Mouse (Mus musculus) embryonic facial prominence, embryonic 14.5 days (tissue): Measurements from ENCODE around the gene Olfr1371. TPM values are rescaled to one million over a fixed set of nuclear protein-coding genes. Genes with fewer than 3 reads are reported as not detected.

Source experiments
- ATAC-seq: fragments of 200-750 bp; cut with Nextera tagmentation; 2 replicates; pipeline ENCODE4 v1.8.0; 2017; ENCODE audit warnings: low read depth, moderate number of reproducible peaks, moderate TSS enrichment
- DNase-seq: peaks from one replicate; pipeline ENCODE4 v3.0.0-alpha.2; 2015; ENCODE audit warnings: low spot score
- H3K27ac ChIP-seq: fragments of 300-500 bp; sonication (generic); replicated peaks from 2 replicates; pipeline ENCODE4 v1.5.1; 2014; ENCODE audit warnings: low read depth, mild to moderate bottlenecking, low read length, moderate library complexity
- H3K27me3 ChIP-seq: fragments of 300-500 bp; sonication (generic); replicated peaks from 2 replicates; pipeline ENCODE4 v1.6.1; 2014; ENCODE audit warnings: low read length; ENCODE audit not compliant: control insufficient read depth, insufficient read depth
- H3K36me3 ChIP-seq: fragments of 300-500 bp; sonication (generic); 2 replicates; pipeline ENCODE4 v1.6.1; 2014; ENCODE audit warnings: low read length, mixed read lengths; ENCODE audit not compliant: control insufficient read depth, insufficient read depth
- H3K4me1 ChIP-seq: fragments of 300-500 bp; sonication (generic); 2 replicates; pipeline ENCODE4 v1.6.1; 2014; ENCODE audit warnings: antibody characterized with exemption, low read length; ENCODE audit not compliant: control insufficient read depth, insufficient read depth
- H3K4me2 ChIP-seq: fragments of 300-500 bp; sonication (generic); 2 replicates; pipeline ENCODE4 v1.6.1; 2014; ENCODE audit warnings: low read depth, mild to moderate bottlenecking, low read length, moderate library complexity, mixed read lengths
- H3K4me3 ChIP-seq: fragments of 300-500 bp; sonication (generic); 2 replicates; pipeline ENCODE4 v1.5.1; 2014; ENCODE audit warnings: low read depth, mild to moderate bottlenecking, low read length
- H3K9ac ChIP-seq: fragments of 300-500 bp; sonication (generic); 2 replicates; pipeline ENCODE4 v1.6.1; 2014; ENCODE audit warnings: low read depth, mild to moderate bottlenecking, low read length, moderate library complexity, mixed read lengths
- H3K9me3 ChIP-seq: fragments of 300-500 bp; sonication (generic); 2 replicates; pipeline ENCODE4 v1.6.1; 2016; ENCODE audit warnings: low read length; ENCODE audit not compliant: control insufficient read depth
- WGBS: fragments of 180-500 bp; shearing (Covaris S2); extraction: QIAGEN DNeasy Blood & Tissue Kit; methylation state at CpG from one replicate; pipeline ENCODE4 v1.1.7; 2014; 5-methylcytosine and 5-hydroxymethylcytosine counted together
- polyA plus RNA-seq: library from polyadenylated mRNA; unstranded; fragments of >200 nt; fragmentation: Nextera tagmentation; extraction: Ambion mirVana; gene quantifications from 2 replicates; pipeline ENCODE4 v1.2.1, GENCODE M21; 2014

The Olfr1371 gene
- not detected in 2 replicates for polyA plus RNA-seq

DNA sequence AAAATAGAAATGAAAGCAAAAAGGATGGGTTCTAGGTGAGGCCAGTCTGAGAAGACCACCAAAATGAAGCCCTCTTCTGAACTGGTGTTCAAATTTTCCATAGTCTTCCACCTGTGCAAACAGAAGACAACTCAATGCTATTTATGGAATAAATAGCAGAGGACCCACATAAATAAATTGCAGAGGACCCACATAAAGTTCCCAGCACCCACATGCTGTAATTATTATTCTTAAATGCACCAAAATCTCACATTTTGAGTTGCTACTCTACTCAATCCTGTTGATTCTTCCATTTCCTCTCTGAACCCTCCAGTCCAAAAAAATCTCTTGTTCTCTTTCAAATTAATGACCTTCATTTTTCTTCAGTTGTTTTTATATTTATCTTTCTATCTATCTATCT, at the start of gene Olfr1371:
TSS of gene Olfr1371 (minus strand) at position 101 of the 400 bp plus-strand sequence.
- H3K4me3 ChIP-seq: no peak within 1 kb of the TSS
- ATAC-seq: no peak
- no peaks in the 10 kb centered on the region for H3K4me1 ChIP-seq
- no peaks in the 10 kb centered on the region for H3K27me3 ChIP-seq
- H3K27ac ChIP-seq: no peak within 1 kb of the TSS
- H3K4me2 ChIP-seq: no peak within 1 kb of the TSS
- no peaks in the 10 kb centered on the region for H3K9me3 ChIP-seq
- no peaks in the 10 kb centered on the region for H3K36me3 ChIP-seq
- no peak within 1 kb of the TSS for H3K9ac ChIP-seq
- DNase-seq: no peak

DNA sequence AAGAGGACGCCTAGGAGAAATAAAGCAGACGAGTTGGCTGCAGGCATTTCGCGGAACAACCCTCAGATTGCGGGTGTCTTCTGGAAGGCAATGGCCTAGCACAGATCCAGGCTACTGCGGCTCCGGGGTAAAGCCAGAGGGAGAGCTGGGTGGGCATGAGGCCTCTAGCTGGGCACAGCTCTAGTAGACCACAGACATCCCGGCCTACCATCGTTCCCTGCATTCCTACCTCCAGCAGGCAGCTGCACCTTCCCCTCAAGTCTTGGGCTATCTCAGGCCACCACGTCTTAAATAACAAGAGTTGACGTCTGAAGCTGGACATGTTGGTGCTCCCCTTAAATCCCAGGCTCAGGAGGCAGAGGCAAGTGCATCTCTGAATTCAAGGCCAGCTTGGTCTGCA, 48.6 kb upstream of the Olfr1371 start:
- no peak for DNase-seq
- Histone ChIP-seq H3K9me3 (no peaks in the 10 kb centered on the region), H3K9ac (no peak overlapping the region), H3K27me3 (no peaks in the 10 kb centered on the region), H3K4me1 (0 out of 2 replicates have a peak, but pooled peaks cover 5% of the 10 kb centered on the region), H3K27ac (no peak overlapping the region), H3K4me2 (no peak overlapping the region), H3K36me3 (no peaks in the 10 kb centered on the region), H3K4me3 (no peak overlapping the region)
- WGBS: 87% methylated on average over 11 of the region's 11 CpGs
- no peak for ATAC-seq

DNA sequence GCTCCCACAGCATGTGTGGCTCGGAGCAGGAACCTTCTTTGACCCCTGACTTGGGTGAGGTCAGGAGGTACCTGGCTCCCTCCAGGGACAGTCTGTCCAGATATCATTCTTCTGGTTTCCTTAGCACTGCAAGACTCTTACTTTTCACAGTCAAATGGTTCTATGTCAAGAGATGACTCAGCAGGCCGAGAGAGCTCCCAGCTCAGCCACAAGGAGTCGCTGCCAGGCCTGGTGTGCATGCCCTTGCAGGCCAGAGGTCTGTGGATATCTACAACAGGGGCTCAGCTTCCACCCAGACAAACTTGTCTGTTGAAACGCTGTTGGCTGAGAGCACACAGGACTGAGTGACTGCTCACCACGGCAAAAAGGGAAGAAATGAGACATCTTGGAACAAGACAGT, 48.1 kb upstream of the Olfr1371 start:
- Histone ChIP-seq H3K9ac (no peak overlapping the region), H3K27ac (no peak overlapping the region), H3K4me1 (0 out of 2 replicates have a peak, but pooled peaks cover 5% of the 10 kb centered on the region), H3K36me3 (no peaks in the 10 kb centered on the region), H3K27me3 (no peaks in the 10 kb centered on the region), H3K4me3 (no peak overlapping the region), H3K4me2 (no peak overlapping the region), H3K9me3 (no peaks in the 10 kb centered on the region)
- ATAC-seq (0 out of 2 replicates have a peak, but pooled peaks have one; percentile 18), DNase-seq (no peak)
- 55% methylated on average over 5 of the region's 5 CpGs for WGBS

DNA sequence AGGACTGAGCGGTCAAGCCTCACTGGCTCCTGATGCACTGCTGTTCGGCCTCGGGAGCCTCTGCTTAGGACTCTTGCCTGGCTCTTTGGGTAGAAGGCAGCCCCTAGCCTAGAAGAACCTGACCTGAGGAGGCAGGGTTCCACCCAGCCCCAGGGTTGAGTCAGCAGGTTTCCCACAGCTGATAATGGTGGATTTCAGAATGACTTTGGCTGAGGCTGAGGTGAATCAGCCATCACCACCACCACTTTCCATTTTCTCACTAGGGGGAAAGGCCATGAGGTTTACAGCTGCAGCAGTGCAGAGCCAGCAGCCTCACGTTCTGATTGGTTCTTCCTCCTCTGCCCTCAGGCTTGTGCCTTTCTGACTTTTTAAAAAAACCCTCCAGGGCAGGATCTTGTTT, 47.1 kb upstream of the Olfr1371 start:
- Histone ChIP-seq H3K4me2 (no peak overlapping the region), H3K4me1 (0 out of 2 replicates have a peak, but pooled peaks cover 5% of the 10 kb centered on the region), H3K9me3 (no peaks in the 10 kb centered on the region), H3K27me3 (no peaks in the 10 kb centered on the region), H3K9ac (no peak overlapping the region), H3K4me3 (no peak overlapping the region), H3K36me3 (no peaks in the 10 kb centered on the region), H3K27ac (no peak overlapping the region)
- no peak for DNase-seq
- no peak for ATAC-seq
- WGBS: 73% methylated on average over 4 of the region's 4 CpGs

DNA sequence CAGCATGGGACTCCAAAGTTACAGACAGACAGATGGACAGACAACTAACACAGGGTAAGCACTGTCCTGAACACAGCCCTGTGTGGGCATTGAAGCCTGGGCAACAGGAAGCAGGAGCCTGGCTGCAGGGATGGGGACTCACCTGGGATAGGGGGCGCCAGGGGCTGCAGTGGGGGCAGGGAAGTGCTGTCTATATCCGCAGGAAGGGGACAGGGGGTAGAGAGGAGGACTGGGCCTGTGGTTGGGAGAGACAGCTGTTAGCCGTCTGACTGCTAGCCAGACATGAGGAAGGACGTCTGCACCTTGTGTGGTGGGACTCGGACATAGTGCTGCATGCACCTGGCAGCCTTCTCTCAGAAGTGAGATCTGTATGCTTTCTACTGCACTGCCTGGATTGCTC, 44.9 kb upstream of the Olfr1371 start:
- H3K36me3 ChIP-seq: no peaks in the 10 kb centered on the region
- H3K9ac ChIP-seq: no peak overlapping the region
- H3K9me3 ChIP-seq: no peaks in the 10 kb centered on the region
- DNase-seq (no peak), ATAC-seq (no peak)
- H3K27ac ChIP-seq: no peak overlapping the region
- WGBS: 60% methylated on average over 5 of the region's 5 CpGs
- no peak overlapping the region for H3K4me3 ChIP-seq
- no peak overlapping the region for H3K4me2 ChIP-seq
- no peaks in the 10 kb centered on the region for H3K4me1 ChIP-seq
- no peaks in the 10 kb centered on the region for H3K27me3 ChIP-seq

DNA sequence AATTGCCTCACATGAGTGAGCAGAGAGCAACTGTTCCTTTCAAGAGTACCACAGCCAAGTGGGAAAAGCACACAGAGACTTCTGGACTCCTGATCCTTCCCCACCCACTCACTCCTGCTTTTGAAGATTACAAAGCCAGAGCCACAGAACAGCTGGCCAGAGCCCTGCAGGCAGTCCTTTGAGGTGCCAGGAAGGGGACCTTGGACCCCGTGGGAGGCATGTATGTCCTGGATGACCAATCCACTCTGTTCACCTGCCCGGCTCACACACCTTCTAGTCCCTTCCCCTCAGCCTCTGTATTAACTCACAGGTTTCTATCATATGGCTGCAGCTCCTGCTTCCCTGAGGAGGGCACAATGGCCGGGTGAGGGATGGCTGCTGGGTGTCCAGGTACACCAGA, 43.6 kb upstream of the Olfr1371 start:
- H3K27ac ChIP-seq: no peak overlapping the region
- H3K4me2 ChIP-seq: no peak overlapping the region
- no peaks in the 10 kb centered on the region for H3K27me3 ChIP-seq
- H3K9ac ChIP-seq: no peak overlapping the region
- H3K36me3 ChIP-seq: no peaks in the 10 kb centered on the region
- ATAC-seq: no peak
- no peak for DNase-seq
- WGBS: 88% methylated on average over 3 of the region's 3 CpGs
- H3K4me1 ChIP-seq: no peaks in the 10 kb centered on the region
- no peaks in the 10 kb centered on the region for H3K9me3 ChIP-seq
- H3K4me3 ChIP-seq: no peak overlapping the region

DNA sequence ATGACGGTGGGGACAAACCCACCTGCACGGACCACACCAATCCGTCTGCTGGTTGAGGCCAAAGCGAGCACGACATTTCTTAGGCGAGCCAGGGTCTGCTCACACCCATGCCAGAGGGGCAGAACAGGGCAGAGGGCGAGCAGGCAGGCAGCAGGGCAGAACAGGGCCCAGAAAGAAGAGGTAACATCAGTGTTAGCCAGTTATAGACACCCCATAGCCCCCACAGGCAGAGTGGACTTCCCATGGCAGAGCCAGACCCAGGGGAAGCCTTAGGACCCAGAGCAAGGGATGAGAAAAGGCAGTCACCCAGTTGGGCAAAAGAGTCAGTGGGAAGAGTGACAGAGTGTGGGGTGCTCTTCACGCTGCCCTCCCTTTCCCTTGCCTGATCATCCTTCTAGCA, 41.3 kb upstream of the Olfr1371 start:
- Histone ChIP-seq H3K4me3 (no peak overlapping the region), H3K9me3 (no peaks in the 10 kb centered on the region), H3K27me3 (no peaks in the 10 kb centered on the region), H3K4me2 (no peak overlapping the region), H3K27ac (no peak overlapping the region), H3K4me1 (no peaks in the 10 kb centered on the region), H3K36me3 (peaks cover under 1% of the 10 kb centered on the region; the same call in 1 of the 2 replicates), H3K9ac (no peak overlapping the region)
- 86% methylated on average over 8 of the region's 8 CpGs for WGBS
- no peak for ATAC-seq
- DNase-seq: no peak

DNA sequence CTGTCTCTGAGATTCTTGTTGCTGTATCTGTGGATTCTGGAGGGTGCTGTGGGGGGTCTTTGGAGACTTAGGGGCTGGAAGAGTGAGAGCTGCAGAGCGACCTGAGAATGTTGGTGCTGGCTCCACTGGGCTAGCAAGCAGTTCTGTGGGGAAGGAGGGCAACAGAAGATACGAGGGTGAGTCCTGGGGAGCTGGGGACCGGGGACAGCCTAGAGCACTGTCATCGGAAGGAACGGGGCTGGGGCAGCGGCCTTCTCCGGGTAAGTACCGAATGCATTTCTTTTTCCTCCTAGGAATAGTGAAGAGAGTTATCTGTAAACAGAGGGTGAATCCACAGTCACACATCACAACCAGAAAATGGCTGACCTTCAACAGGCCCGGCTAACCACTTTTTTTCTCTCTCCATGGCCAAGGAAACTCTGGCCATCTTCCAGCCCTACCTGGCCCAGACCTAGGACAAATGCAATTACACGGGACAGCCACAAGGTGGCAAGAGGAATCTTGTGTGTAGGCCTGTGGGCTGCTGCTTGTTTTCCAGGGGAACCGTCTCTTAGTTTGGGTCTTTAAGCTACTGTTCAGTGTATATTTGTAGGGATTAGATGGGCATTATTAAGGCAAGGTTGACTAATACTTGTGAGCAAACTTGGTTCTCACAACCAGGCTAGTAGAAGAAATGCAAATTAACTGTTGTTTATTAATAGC, 40.0 kb upstream of the Olfr1371 start:
- no peaks in the 10 kb centered on the region for H3K4me1 ChIP-seq
- H3K9ac ChIP-seq: no peak overlapping the region
- no peak overlapping the region for H3K27ac ChIP-seq
- 64% methylated on average over 11 of the region's 11 CpGs for WGBS
- H3K9me3 ChIP-seq: no peaks in the 10 kb centered on the region
- H3K4me3 ChIP-seq: no peak overlapping the region
- peak; percentile 78 for DNase-seq
- H3K4me2 ChIP-seq: no peak overlapping the region
- no peaks in the 10 kb centered on the region for H3K27me3 ChIP-seq
- no peak for ATAC-seq
- peaks cover 9% of the 10 kb centered on the region; the same call in 1 of the 2 replicates for H3K36me3 ChIP-seq

DNA sequence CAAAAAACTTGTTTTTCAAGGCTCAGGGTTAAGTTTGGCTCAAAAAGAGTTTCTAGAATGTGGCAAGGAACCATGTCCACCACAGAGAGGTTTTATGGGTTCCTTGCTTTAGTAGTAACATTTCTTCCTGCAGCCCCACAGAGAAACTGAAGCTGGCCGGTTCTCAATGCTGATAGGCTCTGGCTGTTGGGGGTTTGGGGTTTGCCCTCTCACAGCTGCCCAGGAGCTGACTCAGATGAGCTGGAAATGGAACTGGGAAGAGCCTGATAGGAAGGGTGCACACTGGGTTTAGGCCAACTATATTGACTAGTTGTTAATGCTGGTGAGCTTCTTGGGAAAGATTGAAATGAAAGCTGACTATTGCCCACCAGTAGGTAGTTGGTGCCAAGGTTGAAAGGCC, 38.9 kb upstream of the Olfr1371 start:
- Histone ChIP-seq H3K9ac (no peak overlapping the region), H3K27ac (peak overlapping the region; percentile 30), H3K4me3 (no peak overlapping the region), H3K9me3 (no peaks in the 10 kb centered on the region), H3K27me3 (no peaks in the 10 kb centered on the region), H3K36me3 (peaks cover 19% of the 10 kb centered on the region), H3K4me2 (no peak overlapping the region), H3K4me1 (no peaks in the 10 kb centered on the region)
- 64% methylated on average over 1 of the region's 1 CpGs for WGBS
- DNase-seq (no peak), ATAC-seq (no peak)
